Mouse (Mus musculus) kidney, embryonic 15.5 days (tissue): ENCODE measurements around the gene 4933405L10Rik. TPM values are rescaled to one million over a fixed set of nuclear protein-coding genes. Genes with fewer than 3 reads are reported as not detected.

Experiments used
- polyA plus RNA-seq: library from polyadenylated mRNA; unstranded; fragments of >200 nt; fragmentation: Nextera tagmentation; extraction: Ambion mirVana; gene quantifications from 2 replicates; pipeline ENCODE4 v1.2.1, GENCODE M21; 2015

Gene 4933405L10Rik
- polyA plus RNA-seq, 1 experiment from 2014 or later, result 0.26 TPM

Other genes with a start within 250 kb of the 4933405L10Rik start
- 30.7 and 38.3 TPM in 2 replicates for gene Tppp3, start 236.1 kb upstream of the 4933405L10Rik start, polyA plus RNA-seq
- gene Zdhhc1, start 210.8 kb upstream of the 4933405L10Rik start, polyA plus RNA-seq, result 39.2 and 43.7 TPM in 2 replicates
- gene Hsd11b2, start 188.9 kb upstream of the 4933405L10Rik start, polyA plus RNA-seq, result 30.0 and 35.6 TPM in 2 replicates
- 85.8 and 88.3 TPM in 2 replicates for gene Atp6v0d1, start 141.6 kb upstream of the 4933405L10Rik start, polyA plus RNA-seq
- 33.3 and 39.5 TPM in 2 replicates for gene Ripor1, start 102.4 kb upstream of the 4933405L10Rik start, polyA plus RNA-seq
- 134 TPM in 2 replicates for gene Ctcf, start 71.1 kb upstream of the 4933405L10Rik start, polyA plus RNA-seq
- gene Agrp, start 70.3 kb upstream of the 4933405L10Rik start, polyA plus RNA-seq, result 0.83 and 1.1 TPM in 2 replicates
- 0.63 and 0.78 TPM in 2 replicates for gene Carmil2, start 21.4 kb upstream of the 4933405L10Rik start, polyA plus RNA-seq
- 55.3 and 67.2 TPM in 2 replicates for gene Acd, start 6.6 kb upstream of the 4933405L10Rik start, polyA plus RNA-seq
- gene Pard6a, start 6.5 kb upstream of the 4933405L10Rik start, polyA plus RNA-seq, result 16.9 and 18.0 TPM in 2 replicates
- 28.8 and 31.0 TPM in 2 replicates for gene Enkd1, start 555 bp downstream of the 4933405L10Rik start, polyA plus RNA-seq
- 21.2 and 23.7 TPM in 2 replicates for gene Gfod2, start 51.0 kb downstream of the 4933405L10Rik start, polyA plus RNA-seq
- 12.2 and 13.8 TPM in 2 replicates for gene Ranbp10, start 119.7 kb downstream of the 4933405L10Rik start, polyA plus RNA-seq
- gene Tsnaxip1, start 120.1 kb downstream of the 4933405L10Rik start, polyA plus RNA-seq, result 0.13 and 0.14 TPM in 2 replicates
- 42.0 and 47.0 TPM in 2 replicates for gene Cenpt, start 145.6 kb downstream of the 4933405L10Rik start, polyA plus RNA-seq
- gene Thap11, start 147.5 kb downstream of the 4933405L10Rik start, polyA plus RNA-seq, result 66.9 and 67.5 TPM in 2 replicates
- 283 and 294 TPM in 2 replicates for gene Nutf2, start 152.9 kb downstream of the 4933405L10Rik start, polyA plus RNA-seq
- gene Edc4, start 173.2 kb downstream of the 4933405L10Rik start, polyA plus RNA-seq, result 47.1 and 51.9 TPM in 2 replicates
- gene Nrn1l, start 185.9 kb downstream of the 4933405L10Rik start, polyA plus RNA-seq, result 0.78 and 0.92 TPM in 2 replicates
- 36.4 and 41.9 TPM in 2 replicates for gene Pskh1, start 192.8 kb downstream of the 4933405L10Rik start, polyA plus RNA-seq
- 1.2 and 1.7 TPM in 2 replicates for gene Ctrl, start 226.2 kb downstream of the 4933405L10Rik start, polyA plus RNA-seq
- 43.8 and 44.5 TPM in 2 replicates for gene Psmb10, start 230.8 kb downstream of the 4933405L10Rik start, polyA plus RNA-seq
- gene Lcat, start 235.7 kb downstream of the 4933405L10Rik start, polyA plus RNA-seq, result 1.3 and 2.8 TPM in 2 replicates